ENCODE assay signal across 14 mouse cellular contexts in the genomic region with DNA sequence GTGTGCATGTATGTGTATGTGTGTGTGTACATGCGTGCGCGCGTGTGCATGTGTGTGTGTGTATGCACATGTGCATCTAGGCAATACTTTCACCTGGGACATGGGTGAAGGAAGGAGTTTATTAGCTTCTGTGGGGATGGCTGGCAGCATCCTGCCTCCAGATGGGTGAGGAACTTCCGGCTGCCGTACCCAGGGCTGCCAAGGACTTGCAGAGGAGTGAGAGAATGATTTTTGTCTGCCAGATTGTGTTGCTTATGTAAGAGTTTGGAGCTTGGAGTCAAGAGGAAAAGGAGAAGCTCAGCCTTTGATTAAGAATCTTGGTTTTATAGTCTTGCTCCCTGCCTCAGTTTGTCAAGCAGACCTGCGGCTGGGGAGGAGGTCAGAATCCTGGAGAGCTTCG. TPM values are rescaled to one million over a fixed set of nuclear protein-coding genes. Genes with fewer than 3 reads are reported as not detected.
DNase-seq lines count a peak whose midpoint lies in the region; ATAC-seq and TF ChIP-seq lines count a peak whose summit lies in the region.
"Had no signal": no experiment of that assay in that cellular context is flagged by ENCODE, and none has a peak within 500 bp of the region (broad histone marks: within the 10 kb centered on the region; RNA-seq: fewer than 3 reads in every experiment).

No protein-coding gene starts in this region.

- WGBS in midbrain, postnatal 0 days: 94% methylated on average over 8 of the region's 8 CpGs

- H3K27me3 ChIP-seq in midbrain, postnatal 0 days (ENCODE audit: insufficient read depth, low read length): no peaks in the 10 kb centered on the region
- H3K27me3 ChIP-seq: embryonic facial prominence, embryonic 12.5 days; hindbrain, embryonic 15.5 days; limb, embryonic 15.5 days had no signal

- no peaks in the 10 kb centered on the region for H3K9me3 ChIP-seq in midbrain, postnatal 0 days (ENCODE audit: low read length)
- H3K9me3 ChIP-seq: embryonic facial prominence, embryonic 12.5 days; heart, embryonic 13.5 days; hindbrain, embryonic 15.5 days; limb, embryonic 15.5 days had no signal

- no peak overlapping the region for H3K4me3 ChIP-seq in midbrain, postnatal 0 days (ENCODE audit: low read depth, low read length)
- H3K4me3 ChIP-seq: embryonic facial prominence, embryonic 12.5 days; heart, embryonic 13.5 days; hindbrain, embryonic 15.5 days; limb, embryonic 15.5 days had no signal

- DNase-seq in cerebellum, adult 18-20 months: peak; percentile 6 to 19
- DNase-seq in cerebellum, postnatal 10 days: peak; percentile 28 to 33
- peak; percentile 40 to 45 for DNase-seq in layer of hippocampus, postnatal 10 days (ENCODE audit: low spot score in 2 of 2)
- DNase-seq in right cerebral cortex, adult 2 months (ENCODE audit: low spot score in 2 of 2): peak; percentile 61 to 73
- DNase-seq in midbrain, postnatal 0 days (ENCODE audit: low spot score): no peak
- no peak for DNase-seq in urinary bladder, postnatal 4 days (ENCODE audit: low spot score in 2 of 2)
- no peak for DNase-seq in heart, postnatal 10 days
- DNase-seq: gastrocnemius, postnatal 10 days; kidney, adult 9 months; lung, postnatal 10 days had no signal

- no peak for TF ChIP-seq CTCF in midbrain, postnatal 0 days (IDR thresholded peaks at IDR 0.05)

- intact Hi-C loops in heart, postnatal 10 days (cut with DNase I): no loop called here

- H3K4me1 ChIP-seq in midbrain, postnatal 0 days (ENCODE audit: insufficient read depth, low read length): no peaks in the 10 kb centered on the region
- H3K4me1 ChIP-seq: embryonic facial prominence, embryonic 12.5 days; heart, embryonic 13.5 days; hindbrain, embryonic 15.5 days; limb, embryonic 15.5 days had no signal

- no peak overlapping the region for H3K4me2 ChIP-seq in midbrain, postnatal 0 days (ENCODE audit: low read depth, low read length, poor library complexity, severe bottlenecking)
- H3K4me2 ChIP-seq: embryonic facial prominence, embryonic 12.5 days; heart, embryonic 13.5 days; hindbrain, embryonic 15.5 days; limb, embryonic 15.5 days had no signal

- no peak for ATAC-seq in midbrain, postnatal 0 days (ENCODE audit: low FRiP score)

- no peak overlapping the region for H3K27ac ChIP-seq in midbrain, postnatal 0 days (ENCODE audit: low read depth, low read length)
- H3K27ac ChIP-seq: embryonic facial prominence, embryonic 12.5 days; heart, embryonic 13.5 days; hindbrain, embryonic 15.5 days; limb, embryonic 15.5 days had no signal

- no peaks in the 10 kb centered on the region for H3K36me3 ChIP-seq in midbrain, postnatal 0 days (ENCODE audit: insufficient read depth, low read length)
- H3K36me3 ChIP-seq: embryonic facial prominence, embryonic 12.5 days; heart, embryonic 13.5 days; hindbrain, embryonic 15.5 days; limb, embryonic 15.5 days had no signal

- no peak overlapping the region for H3K9ac ChIP-seq in midbrain, postnatal 0 days (replicated peaks; ENCODE audit: low read length, poor library complexity, severe bottlenecking)
- H3K9ac ChIP-seq: embryonic facial prominence, embryonic 12.5 days; heart, embryonic 13.5 days; hindbrain, embryonic 15.5 days; limb, embryonic 15.5 days had no signal

RNA-seq across cellular contexts. Expression of gene Cck, which starts 9.9 kb away (rescaled TPM):
- 100 to 1,000 TPM; 453 to 489 TPM for total RNA-seq in layer of hippocampus, postnatal 10 days (2021)
- 87.3 and 185 TPM in 2 replicates for total RNA-seq in midbrain, postnatal 0 days (2014; rRNA removed)
- polyA plus RNA-seq in midbrain, postnatal 0 days (2015; fragmentation: Nextera tagmentation; extraction: Ambion mirVana): 75.4 and 82.9 TPM in 2 replicates
- total RNA-seq in heart, postnatal 10 days (2021): under 1 TPM in 1 of 2 experiments, not detected in 1; 0.42 TPM

Comparison
In these comparisons a context has a peak if more than half of its experiments do, and no peak if none do; other contexts are left out.
1. DNase-seq: peak in cerebellum, adult 18-20 months (2 of 2), cerebellum, postnatal 10 days (2 of 2), layer of hippocampus, postnatal 10 days (2 of 2) and right cerebral cortex, adult 2 months (2 of 2); none in midbrain, postnatal 0 days (single experiment), urinary bladder, postnatal 4 days (0 of 2) and heart, postnatal 10 days (0 of 2).
2. RNA of gene Cck, which starts 9.9 kb away (total RNA-seq): 453 to 489 TPM in layer of hippocampus, postnatal 10 days and 87.3 to 185 TPM in midbrain, postnatal 0 days; 0.42 TPM in heart, postnatal 10 days; every median in the first group is over 10 times any median in the second.